Mouse (Mus musculus): Measurements from ENCODE around the gene Ifit1. TPM values are rescaled to one million over a fixed set of nuclear protein-coding genes. Genes with fewer than 3 reads are reported as not detected.
"Not testable (repeated sequence)": the region's sequence is repeated elsewhere in the genome, so short reads cannot be mapped to it uniquely, and the experiment has no call there.

The Ifit1 gene
- total and polyA plus RNA-seq, 3 experiments: 1.3 to 2.4 (median 1.5) TPM

GRCm38 (mm10) chr19:34605472-34605871, 35.2 kb upstream of the Ifit1 start:
- intact Hi-C loops (cut with DNase I): no loop called here
- peaks cover 2% of the 10 kb centered on the region for H3K36me3 ChIP-seq (ENCODE audit: control insufficient read depth, insufficient read depth, low read length)
- H3K9ac ChIP-seq (ENCODE audit: low read depth, low read length): no peak overlapping the region
- WGBS: 92% methylated on average over 3 of the region's 3 CpGs
- H3K27ac ChIP-seq: no peak overlapping the region
- no peak for DNase-seq
- H3K79me2 ChIP-seq (replicated peaks; ENCODE audit: control insufficient read depth, insufficient read depth, low read length): peaks cover 2% of the 10 kb centered on the region; the same call in 1 of the 2 replicates
- H3K4me1 ChIP-seq (ENCODE audit: control insufficient read depth, insufficient read depth, low read length): peaks cover 7% of the 10 kb centered on the region
- TF ChIP-seq CTCF (IDR thresholded peaks at IDR 0.05) (no peak), EP300 (IDR thresholded peaks at IDR 0.05; ENCODE audit: insufficient read depth, low read depth, low read length) (no peak), POLR2A (IDR thresholded peaks at IDR 0.05; ENCODE audit: insufficient read depth, low read depth, low read length) (no peak)
- H3K27me3 ChIP-seq (ENCODE audit: control insufficient read depth, insufficient read depth, low read length): no peaks in the 10 kb centered on the region; the same call in 1 of the 2 replicates
- no peak overlapping the region for H3K4me3 ChIP-seq

GRCm38 (mm10) chr19:34607237-34608051, 33.2 kb upstream of the Ifit1 start, which contains the start of gene Ifit3b:
Gene Ifit3b (plus strand): TSS chr19:34607970.
- H3K4me1 ChIP-seq (ENCODE audit: control insufficient read depth, insufficient read depth, low read length); H3K36me3 ChIP-seq (ENCODE audit: control insufficient read depth, insufficient read depth, low read length); H3K79me2 ChIP-seq (replicated peaks; ENCODE audit: control insufficient read depth, insufficient read depth, low read length); H3K27me3 ChIP-seq (ENCODE audit: control insufficient read depth, insufficient read depth, low read length): not testable (repeated sequence)
- peak; percentile 37; the same call in 1 of the 2 replicates for TF ChIP-seq POLR2A (IDR thresholded peaks at IDR 0.05; ENCODE audit: insufficient read depth, low read depth, low read length)
- peak; percentile 69 to 72 for DNase-seq
- intact Hi-C loops (cut with DNase I): loop anchor here (2.0 kb wide), 3 partner anchors 19 to 57 kb away; partner anchors contain the start of gene Ifit2
- WGBS: 15% methylated on average over 4 of the region's 4 CpGs
- Histone ChIP-seq H3K4me3 (peak within 1 kb of the TSS; percentile 37; the same call in 1 of the 2 replicates), H3K27ac (peak within 1 kb of the TSS; percentile 79), H3K9ac (ENCODE audit: low read depth, low read length) (peak within 1 kb of the TSS; percentile 91)

DNA sequence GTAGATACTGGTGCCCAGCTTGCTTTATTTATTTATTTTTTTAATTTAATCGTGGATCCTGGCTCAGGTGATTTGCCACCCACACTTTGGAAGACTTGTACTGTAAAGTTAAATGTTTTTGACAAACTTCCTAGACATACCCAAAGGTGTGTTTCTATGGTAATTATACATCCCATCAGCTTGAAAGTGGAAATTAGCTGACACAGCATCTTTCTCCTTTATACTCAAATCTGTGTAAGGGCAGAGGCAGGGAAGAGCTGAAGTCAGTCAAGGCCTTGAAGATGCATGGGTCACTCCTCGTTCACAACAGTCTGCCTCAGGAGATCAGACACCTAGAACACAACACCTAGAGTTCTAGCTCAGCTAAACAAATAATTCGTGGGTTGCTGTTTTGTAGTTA, 30.6 kb upstream of the Ifit1 start:
- 77% methylated on average over 3 of the region's 3 CpGs for WGBS
- H3K4me3 ChIP-seq; H3K4me1 ChIP-seq (ENCODE audit: control insufficient read depth, insufficient read depth, low read length); H3K79me2 ChIP-seq (replicated peaks; ENCODE audit: control insufficient read depth, insufficient read depth, low read length); H3K27me3 ChIP-seq (ENCODE audit: control insufficient read depth, insufficient read depth, low read length); intact Hi-C loops (cut with DNase I); H3K9ac ChIP-seq (ENCODE audit: low read depth, low read length); H3K36me3 ChIP-seq (ENCODE audit: control insufficient read depth, insufficient read depth, low read length); H3K27ac ChIP-seq; DNase-seq: not testable (repeated sequence)

DNA sequence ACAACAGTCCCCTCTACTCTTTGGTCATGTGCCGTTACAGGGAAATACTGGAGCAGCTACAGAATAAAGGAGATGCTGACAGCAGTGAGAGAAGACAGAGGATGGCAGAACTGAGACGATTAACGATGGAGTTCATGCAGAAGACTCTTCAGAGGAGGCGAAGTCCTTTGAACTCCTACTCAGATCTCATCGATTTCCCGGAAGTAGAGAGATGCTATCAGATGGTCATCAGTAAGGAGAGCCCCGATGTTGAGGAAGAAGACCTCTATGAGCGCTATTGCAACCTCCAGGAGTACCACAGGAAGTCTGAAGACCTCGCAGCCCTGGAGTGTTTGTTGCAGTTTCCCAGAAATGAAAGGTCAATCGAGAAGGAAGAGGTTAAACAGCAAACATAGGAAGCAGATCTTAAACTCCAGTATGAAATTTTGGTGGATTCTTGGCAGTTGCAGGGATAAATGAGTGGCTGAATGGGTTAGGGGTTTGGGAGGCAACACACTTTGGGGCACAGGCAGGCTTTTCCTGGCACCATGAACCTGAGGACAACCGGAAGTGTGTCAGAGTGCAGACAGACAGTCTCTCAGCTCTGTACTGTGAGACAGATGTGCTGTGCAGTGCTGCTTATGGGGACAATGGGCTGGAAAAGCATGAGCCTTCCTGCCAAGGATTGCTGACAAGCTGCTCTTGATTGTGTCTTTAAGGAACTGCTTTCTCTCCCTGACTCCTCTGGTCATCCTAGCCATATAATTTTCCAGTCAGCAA, 28.2 kb upstream of the Ifit1 start:
- 63% methylated on average over 5 of the region's 11 CpGs for WGBS
- H3K27me3 ChIP-seq (ENCODE audit: control insufficient read depth, insufficient read depth, low read length); H3K36me3 ChIP-seq (ENCODE audit: control insufficient read depth, insufficient read depth, low read length); H3K27ac ChIP-seq; intact Hi-C loops (cut with DNase I); DNase-seq; H3K4me3 ChIP-seq; H3K4me1 ChIP-seq (ENCODE audit: control insufficient read depth, insufficient read depth, low read length); H3K9ac ChIP-seq (ENCODE audit: low read depth, low read length); H3K79me2 ChIP-seq (replicated peaks; ENCODE audit: control insufficient read depth, insufficient read depth, low read length): not testable (repeated sequence)

GRCm38 (mm10) chr19:34620871-34621270, 19.8 kb upstream of the Ifit1 start:
- intact Hi-C loops (cut with DNase I): no loop called here
- no peak overlapping the region for H3K9ac ChIP-seq (ENCODE audit: low read depth, low read length)
- no peak for DNase-seq
- no peaks in the 10 kb centered on the region for H3K4me1 ChIP-seq (ENCODE audit: control insufficient read depth, insufficient read depth, low read length)
- no peak overlapping the region for H3K4me3 ChIP-seq
- H3K27ac ChIP-seq: no peak overlapping the region
- 88% methylated on average over 5 of the region's 5 CpGs for WGBS
- no peak for TF ChIP-seq CTCF (IDR thresholded peaks at IDR 0.05)
- no peak for TF ChIP-seq EP300 (IDR thresholded peaks at IDR 0.05; ENCODE audit: insufficient read depth, low read depth, low read length)
- TF ChIP-seq POLR2A (IDR thresholded peaks at IDR 0.05; ENCODE audit: insufficient read depth, low read depth, low read length): no peak
- no peaks in the 10 kb centered on the region for H3K27me3 ChIP-seq (ENCODE audit: control insufficient read depth, insufficient read depth, low read length)
- H3K79me2 ChIP-seq (replicated peaks; ENCODE audit: control insufficient read depth, insufficient read depth, low read length): no peaks in the 10 kb centered on the region
- H3K36me3 ChIP-seq (ENCODE audit: control insufficient read depth, insufficient read depth, low read length): no peaks in the 10 kb centered on the region

DNA sequence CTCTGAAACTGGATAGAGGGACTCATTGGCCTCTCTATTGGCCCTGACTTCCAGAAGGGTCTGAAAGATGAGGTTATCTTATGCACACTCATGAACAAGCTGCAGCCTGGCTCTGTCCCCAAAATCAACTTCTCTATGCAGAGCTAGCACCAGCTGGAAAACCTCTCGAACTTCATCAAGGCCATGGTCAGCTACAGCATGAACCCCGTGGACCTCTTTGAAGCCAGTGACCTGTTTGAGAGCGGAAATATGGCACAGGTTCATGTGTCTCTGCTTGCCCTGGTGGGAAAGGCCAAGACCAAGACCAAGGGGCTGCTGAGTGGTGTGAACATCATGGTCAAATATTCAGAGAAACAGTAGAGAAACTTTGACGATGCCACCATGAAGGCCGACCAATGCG, 16.9 kb upstream of the Ifit1 start:
- H3K4me1 ChIP-seq (ENCODE audit: control insufficient read depth, insufficient read depth, low read length): no peaks in the 10 kb centered on the region
- no peak overlapping the region for H3K27ac ChIP-seq
- WGBS: 89% methylated on average over 6 of the region's 6 CpGs
- no peak for TF ChIP-seq CTCF (IDR thresholded peaks at IDR 0.05)
- no peak for TF ChIP-seq POLR2A (IDR thresholded peaks at IDR 0.05; ENCODE audit: insufficient read depth, low read depth, low read length)
- no peak for TF ChIP-seq EP300 (IDR thresholded peaks at IDR 0.05; ENCODE audit: insufficient read depth, low read depth, low read length)
- no peaks in the 10 kb centered on the region for H3K36me3 ChIP-seq (ENCODE audit: control insufficient read depth, insufficient read depth, low read length)
- no peak for DNase-seq
- no peak overlapping the region for H3K9ac ChIP-seq (ENCODE audit: low read depth, low read length)
- intact Hi-C loops (cut with DNase I): no loop called here
- H3K4me3 ChIP-seq: no peak overlapping the region
- no peaks in the 10 kb centered on the region for H3K79me2 ChIP-seq (replicated peaks; ENCODE audit: control insufficient read depth, insufficient read depth, low read length)
- H3K27me3 ChIP-seq (ENCODE audit: control insufficient read depth, insufficient read depth, low read length): no peaks in the 10 kb centered on the region

Data from heart, adult 2 months (tissue).